Mouse (Mus musculus) liver, embryonic 11.5 days (tissue): ENCODE data around the gene Prss57. TPM values are rescaled to one million over a fixed set of nuclear protein-coding genes. Genes with fewer than 3 reads are reported as not detected.

Source experiments
- ATAC-seq: fragments of 200-750 bp; cut with Nextera tagmentation; replicated peaks from 2 replicates; pipeline ENCODE4 v1.8.0; 2017; ENCODE audit warnings: moderate number of reproducible peaks, mild to moderate bottlenecking, moderate TSS enrichment, moderate library complexity; ENCODE audit not compliant: low FRiP score
- DNase-seq: peaks from one replicate; pipeline ENCODE4 v3.0.0-alpha.2; 2017; ENCODE audit warnings: low spot score
- H3K27ac ChIP-seq: fragments of 300-500 bp; sonication (generic); 2 replicates; pipeline ENCODE4 v1.5.1; 2014; ENCODE audit warnings: mild to moderate bottlenecking, low read depth, low read length, control low read depth
- H3K27me3 ChIP-seq: fragments of 300-500 bp; sonication (generic); replicated peaks from 2 replicates; pipeline ENCODE4 v1.6.1; 2014; ENCODE audit warnings: low read length, mixed read lengths; ENCODE audit not compliant: control insufficient read depth, insufficient read depth
- H3K36me3 ChIP-seq: fragments of 300-500 bp; sonication (generic); 2 replicates; pipeline ENCODE4 v1.6.1; 2014; ENCODE audit warnings: mild to moderate bottlenecking, low read length, moderate library complexity, mixed read lengths; ENCODE audit not compliant: control insufficient read depth, insufficient read depth
- H3K4me1 ChIP-seq: fragments of 300-500 bp; sonication (generic); replicated peaks from 2 replicates; pipeline ENCODE4 v1.6.1; 2014; ENCODE audit warnings: low read length, mixed read lengths; ENCODE audit not compliant: control insufficient read depth, insufficient read depth
- H3K4me2 ChIP-seq: fragments of 300-500 bp; sonication (generic); 2 replicates; pipeline ENCODE4 v1.6.1; 2014; ENCODE audit warnings: mild to moderate bottlenecking, control low read depth, moderate library complexity
- H3K4me3 ChIP-seq: fragments of 300-500 bp; sonication (generic); 2 replicates; pipeline ENCODE4 v1.5.1; 2014; ENCODE audit warnings: low read depth, low read length, control low read depth
- H3K9ac ChIP-seq: fragments of 300-500 bp; sonication (generic); 2 replicates; pipeline ENCODE4 v1.6.1; 2014; ENCODE audit warnings: low read depth, low read length, control low read depth
- H3K9me3 ChIP-seq: fragments of 300-500 bp; sonication (generic); 2 replicates; pipeline ENCODE4 v1.6.1; 2016; ENCODE audit warnings: low read length, inconsistent platforms, mixed read lengths; ENCODE audit not compliant: control insufficient read depth
- WGBS: fragments of 180-500 bp; shearing (Covaris S2); extraction: QIAGEN DNeasy Blood & Tissue Kit; methylation state at CpG from one replicate; pipeline ENCODE4 v1.1.7; 2014; 5-methylcytosine and 5-hydroxymethylcytosine counted together
- polyA plus RNA-seq: library from polyadenylated mRNA; unstranded; fragments of >200 nt; fragmentation: Nextera tagmentation; extraction: Ambion mirVana; gene quantifications from 2 replicates; pipeline ENCODE4 v1.2.1, GENCODE M21; 2014

Gene Prss57
- polyA plus RNA-seq, 1 experiment from 2014 or later, result 1.5 TPM

GRCm38 (mm10) chr10:79746774-79747151 is 44.0 kb downstream of the Prss57 start:
- WGBS, result 24% methylated on average over 6 of the region's 6 CpGs
- H3K4me2 ChIP-seq, result peak overlapping the region; percentile 65
- H3K27me3 ChIP-seq, result no peaks in the 10 kb centered on the region
- H3K36me3 ChIP-seq, result peaks cover 17% of the 10 kb centered on the region
- no peaks in the 10 kb centered on the region for H3K9me3 ChIP-seq
- H3K4me3 ChIP-seq, result peak overlapping the region; percentile 20; the same call in 1 of the 2 replicates
- H3K9ac ChIP-seq, result peak overlapping the region; percentile 17; the same call in 1 of the 2 replicates
- DNase-seq (no peak), ATAC-seq (peak; percentile 71)
- H3K27ac ChIP-seq, result peak overlapping the region; percentile 54; the same call in 1 of the 2 replicates
- H3K4me1 ChIP-seq, result peaks cover 9% of the 10 kb centered on the region

GRCm38 (mm10) chr10:79745898-79746773 is 44.6 kb downstream of the Prss57 start, which contains the start of gene Polrmt:
Gene Polrmt, minus strand, starts transcription at chr10:79746581.
- Histone ChIP-seq H3K4me1 (peaks cover 9% of the 10 kb centered on the region), H3K4me3 (peak within 1 kb of the TSS; percentile 68), H3K9me3 (no peaks in the 10 kb centered on the region), H3K27me3 (no peaks in the 10 kb centered on the region), H3K9ac (peak within 1 kb of the TSS; percentile 62), H3K27ac (peak within 1 kb of the TSS; percentile 54; the same call in 1 of the 2 replicates), H3K4me2 (peak within 1 kb of the TSS; percentile 65), H3K36me3 (peaks cover 23% of the 10 kb centered on the region)
- ATAC-seq (peak; percentile 95), DNase-seq (peak; percentile 93)
- 3% methylated on average over 38 of the region's 38 CpGs for WGBS

- 90% methylated on average over 3 of the region's 3 CpGs for WGBS
- H3K36me3 ChIP-seq, result peaks cover 30% of the 10 kb centered on the region
- no peak overlapping the region; the same call in 1 of the 2 replicates for H3K9ac ChIP-seq
- H3K27ac ChIP-seq, result no peak overlapping the region
- peak overlapping the region; percentile 65 for H3K4me2 ChIP-seq
- peaks cover 9% of the 10 kb centered on the region for H3K4me1 ChIP-seq
- no peaks in the 10 kb centered on the region for H3K9me3 ChIP-seq
- no peaks in the 10 kb centered on the region for H3K27me3 ChIP-seq
- H3K4me3 ChIP-seq, result peak overlapping the region; percentile 68
- ATAC-seq (no peak), DNase-seq (no peak)
Measured at GRCm38 (mm10) chr10:79745411-79745810, 45.4 kb downstream of the Prss57 start.

GRCm38 (mm10) chr10:79743650-79744365 is 47.0 kb downstream of the Prss57 start:
- WGBS, result 95% methylated on average over 15 of the region's 15 CpGs
- ATAC-seq, result no peak
- Histone ChIP-seq H3K36me3 (peaks cover 46% of the 10 kb centered on the region), H3K9ac (no peak overlapping the region), H3K4me2 (no peak overlapping the region), H3K4me1 (peaks cover 6% of the 10 kb centered on the region), H3K4me3 (no peak overlapping the region), H3K27me3 (no peaks in the 10 kb centered on the region), H3K9me3 (peaks cover 6% of the 10 kb centered on the region; the same call in 1 of the 2 replicates), H3K27ac (no peak overlapping the region)
- no peak for DNase-seq

GRCm38 (mm10) chr10:79743161-79743560 is 47.6 kb downstream of the Prss57 start:
- 93% methylated on average over 11 of the region's 11 CpGs for WGBS
- DNase-seq (no peak), ATAC-seq (no peak)
- Histone ChIP-seq H3K9ac (no peak overlapping the region), H3K4me1 (peaks cover 6% of the 10 kb centered on the region), H3K4me3 (no peak overlapping the region), H3K4me2 (no peak overlapping the region), H3K27me3 (no peaks in the 10 kb centered on the region), H3K36me3 (peaks cover 52% of the 10 kb centered on the region), H3K27ac (no peak overlapping the region), H3K9me3 (peaks cover 9% of the 10 kb centered on the region; the same call in 1 of the 2 replicates)

GRCm38 (mm10) chr10:79740863-79741262 is 49.9 kb downstream of the Prss57 start:
- peaks cover 6% of the 10 kb centered on the region; the same call in 1 of the 2 replicates for H3K4me1 ChIP-seq
- WGBS, result 81% methylated on average over 11 of the region's 11 CpGs
- 0 out of 2 replicates have a peak, but pooled peaks cover under 1% of the 10 kb centered on the region for H3K27me3 ChIP-seq
- ATAC-seq (no peak), DNase-seq (no peak)
- H3K4me2 ChIP-seq, result no peak overlapping the region
- H3K36me3 ChIP-seq, result peaks cover 75% of the 10 kb centered on the region
- no peak overlapping the region for H3K9ac ChIP-seq
- peaks cover 11% of the 10 kb centered on the region; the same call in 1 of the 2 replicates for H3K9me3 ChIP-seq
- H3K27ac ChIP-seq, result no peak overlapping the region
- H3K4me3 ChIP-seq, result no peak overlapping the region

GRCm38 (mm10) chr10:79739234-79739633 is 51.5 kb downstream of the Prss57 start:
- no peak for ATAC-seq
- H3K4me1 ChIP-seq, result no peaks in the 10 kb centered on the region
- H3K4me3 ChIP-seq, result no peak overlapping the region
- DNase-seq, result no peak
- H3K27ac ChIP-seq, result no peak overlapping the region
- H3K9ac ChIP-seq, result no peak overlapping the region
- H3K27me3 ChIP-seq, result 0 out of 2 replicates have a peak, but pooled peaks cover 4% of the 10 kb centered on the region
- WGBS, result 95% methylated on average over 28 of the region's 28 CpGs
- H3K9me3 ChIP-seq, result peaks cover 11% of the 10 kb centered on the region; the same call in 1 of the 2 replicates
- H3K36me3 ChIP-seq, result peaks cover 87% of the 10 kb centered on the region
- H3K4me2 ChIP-seq, result no peak overlapping the region

GRCm38 (mm10) chr10:79738259-79738658 is 52.5 kb downstream of the Prss57 start:
- no peak for ATAC-seq
- Histone ChIP-seq H3K4me2 (no peak overlapping the region), H3K4me1 (no peaks in the 10 kb centered on the region), H3K27ac (no peak overlapping the region), H3K27me3 (0 out of 2 replicates have a peak, but pooled peaks cover 4% of the 10 kb centered on the region), H3K9ac (no peak overlapping the region), H3K36me3 (peaks cover 83% of the 10 kb centered on the region), H3K4me3 (no peak overlapping the region), H3K9me3 (peaks cover 11% of the 10 kb centered on the region; the same call in 1 of the 2 replicates)
- DNase-seq, result no peak
- WGBS, result 93% methylated on average over 10 of the region's 10 CpGs
